Mouse (Mus musculus): Measurements from ENCODE around the gene Sdk2. TPM values are rescaled to one million over a fixed set of nuclear protein-coding genes. Genes with fewer than 3 reads are reported as not detected.

Gene Sdk2
- polyA plus RNA-seq, 1 experiment: 1.2 TPM

DNA sequence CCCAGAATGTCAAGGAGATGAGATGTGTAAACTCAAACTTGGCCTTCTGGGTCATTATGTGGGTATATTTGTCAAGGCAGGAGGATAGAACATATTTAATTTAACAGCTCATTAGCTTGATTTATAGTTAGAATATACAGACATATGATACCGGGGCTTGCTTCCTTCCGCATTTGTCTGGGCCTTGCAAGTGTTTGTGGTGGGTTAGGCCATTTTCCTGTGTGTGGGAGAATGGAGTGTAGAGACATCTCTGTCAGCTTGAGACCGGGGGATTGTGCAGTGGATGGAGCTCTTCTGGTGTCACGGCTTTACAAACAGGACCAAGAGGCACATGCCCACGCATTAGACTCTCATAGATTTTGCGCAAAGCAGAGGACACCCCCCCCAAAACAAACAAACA is 235.2 kb downstream of the Sdk2 start:
- no peak for DNase-seq
- H3K4me1 ChIP-seq (ENCODE audit: control insufficient read depth, insufficient read depth, low read length): no peaks in the 10 kb centered on the region
- no peak overlapping the region for H3K4me3 ChIP-seq (replicated peaks; ENCODE audit: extremely low read depth, low read depth, low read length)
- WGBS: 63% methylated on average over 6 of the region's 6 CpGs
- TF ChIP-seq CTCF (IDR thresholded peaks at IDR 0.05; ENCODE audit: insufficient read depth, low read length) (no peak), POLR2A (IDR thresholded peaks at IDR 0.05; ENCODE audit: borderline replicate concordance, extremely low read depth, low read depth, low read length) (no peak)

DNA sequence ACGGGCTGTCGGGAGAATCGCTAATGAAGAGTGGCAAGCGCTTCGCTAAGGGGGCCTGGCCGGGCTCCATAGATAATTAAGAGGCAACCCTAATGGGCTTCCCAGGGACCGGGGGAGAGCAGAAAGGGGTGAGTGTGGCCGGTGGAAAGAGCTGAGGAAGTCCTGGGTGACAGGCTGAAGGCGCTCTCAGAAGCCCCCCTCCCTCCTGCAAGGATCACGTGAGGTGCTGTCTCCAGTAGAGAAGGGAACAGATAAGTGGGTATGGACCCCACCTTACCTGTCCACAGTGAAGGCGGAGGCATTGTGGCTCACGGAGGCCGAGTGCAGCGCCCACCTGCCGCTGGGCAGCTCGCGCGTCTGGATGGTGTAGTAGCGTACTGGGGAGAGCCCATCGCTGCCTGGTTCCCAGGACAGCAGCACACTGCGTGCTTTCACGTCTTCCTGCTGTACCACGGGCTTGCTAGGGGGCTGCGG is 238.7 kb downstream of the Sdk2 start:
- no peak for DNase-seq
- TF ChIP-seq CTCF (IDR thresholded peaks at IDR 0.05; ENCODE audit: insufficient read depth, low read length) (no peak), POLR2A (IDR thresholded peaks at IDR 0.05; ENCODE audit: borderline replicate concordance, extremely low read depth, low read depth, low read length) (no peak)
- Histone ChIP-seq H3K4me1 (ENCODE audit: control insufficient read depth, insufficient read depth, low read length) (no peaks in the 10 kb centered on the region), H3K4me3 (replicated peaks; ENCODE audit: extremely low read depth, low read depth, low read length) (no peak overlapping the region)
- WGBS: 52% methylated on average over 24 of the region's 24 CpGs

DNA sequence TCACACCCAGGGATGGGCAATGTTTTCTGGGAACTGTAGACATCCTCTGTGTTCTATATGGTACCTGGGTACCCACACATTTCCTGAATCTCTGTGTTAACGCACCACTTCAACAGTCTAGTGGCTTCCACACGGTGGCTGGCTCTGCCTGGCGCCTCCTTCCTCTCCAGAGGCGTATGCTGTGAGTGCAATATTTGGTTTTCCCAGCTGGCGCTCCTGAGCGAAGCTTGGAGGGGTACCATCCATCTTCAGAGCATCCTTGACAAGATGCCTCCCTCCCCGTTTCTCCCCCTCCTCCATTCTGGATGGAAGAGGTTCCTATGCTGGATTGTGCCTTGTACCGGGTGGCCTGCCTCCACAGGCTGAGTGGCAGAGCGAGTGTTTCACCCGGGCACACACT is 246.8 kb downstream of the Sdk2 start:
- 69% methylated on average over 10 of the region's 10 CpGs for WGBS
- H3K4me1 ChIP-seq (ENCODE audit: control insufficient read depth, insufficient read depth, low read length): no peaks in the 10 kb centered on the region
- no peak for TF ChIP-seq CTCF (IDR thresholded peaks at IDR 0.05; ENCODE audit: insufficient read depth, low read length)
- TF ChIP-seq POLR2A (IDR thresholded peaks at IDR 0.05; ENCODE audit: borderline replicate concordance, extremely low read depth, low read depth, low read length): no peak
- no peak overlapping the region for H3K4me3 ChIP-seq (replicated peaks; ENCODE audit: extremely low read depth, low read depth, low read length)
- no peak for DNase-seq

DNA sequence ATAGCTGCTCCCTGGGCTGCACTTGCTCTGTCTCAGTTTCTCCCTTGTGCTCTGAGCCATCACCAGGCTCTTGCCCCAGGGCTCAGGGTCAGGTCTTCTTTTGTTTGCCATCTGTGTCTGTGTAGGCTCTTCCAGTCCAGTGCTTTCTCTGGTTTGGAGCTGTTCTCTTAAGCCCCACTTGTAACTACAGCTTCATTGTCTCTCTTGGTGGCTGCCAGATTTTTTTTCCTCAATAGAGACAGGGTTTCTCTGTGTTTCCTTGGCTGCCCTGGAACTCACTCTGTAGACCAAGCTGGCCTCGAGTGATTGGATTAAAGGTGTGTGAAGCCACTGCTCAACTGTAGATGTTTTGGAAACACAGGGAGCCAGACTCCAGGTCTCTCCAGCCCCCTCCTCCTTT is 247.8 kb downstream of the Sdk2 start:
- no peak for TF ChIP-seq CTCF (IDR thresholded peaks at IDR 0.05; ENCODE audit: insufficient read depth, low read length)
- no peak for TF ChIP-seq POLR2A (IDR thresholded peaks at IDR 0.05; ENCODE audit: borderline replicate concordance, extremely low read depth, low read depth, low read length)
- Histone ChIP-seq H3K4me1 (ENCODE audit: control insufficient read depth, insufficient read depth, low read length) (no peaks in the 10 kb centered on the region), H3K4me3 (replicated peaks; ENCODE audit: extremely low read depth, low read depth, low read length) (no peak overlapping the region)
- 53% methylated on average over 1 of the region's 1 CpGs for WGBS
- DNase-seq: no peak

DNA sequence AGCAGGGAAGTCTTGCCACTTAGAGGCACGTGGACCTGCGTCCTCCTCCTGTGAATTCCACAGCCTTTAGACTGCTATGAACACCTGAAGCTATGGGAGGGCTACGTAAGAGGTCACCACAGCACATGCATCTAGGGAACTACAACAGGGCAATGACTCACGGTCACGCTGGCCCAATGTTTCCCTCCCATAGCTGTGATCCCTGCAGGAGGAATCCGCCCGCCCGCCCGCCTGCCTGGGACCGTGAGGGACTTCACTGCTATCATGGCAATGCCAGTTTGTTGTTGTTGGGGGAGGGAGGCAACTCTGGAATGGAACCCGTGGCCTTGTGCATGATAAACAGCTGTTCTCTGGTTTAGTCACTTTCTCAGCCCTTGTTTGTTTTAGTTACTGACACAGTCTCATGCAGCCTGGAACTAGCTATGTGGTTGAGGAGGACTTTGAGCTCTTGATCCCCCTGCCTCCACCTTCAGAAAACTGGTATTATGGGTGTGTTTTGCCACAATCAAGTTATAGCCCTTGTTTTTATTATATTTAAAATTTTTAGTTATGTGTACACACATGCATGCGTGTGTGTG is 249.8 kb downstream of the Sdk2 start:
- 46% methylated on average over 12 of the region's 12 CpGs for whole genome bisulfite sequencing
- TF ChIP-seq CTCF (IDR thresholded peaks at IDR 0.05; ENCODE audit: insufficient read depth, low read length): no peak
- TF ChIP-seq POLR2A (IDR thresholded peaks at IDR 0.05; ENCODE audit: borderline replicate concordance, extremely low read depth, low read depth, low read length): no peak
- Histone ChIP-seq H3K4me3 (replicated peaks; ENCODE audit: extremely low read depth, low read depth, low read length) (no peak overlapping the region), H3K4me1 (ENCODE audit: control insufficient read depth, insufficient read depth, low read length) (no peaks in the 10 kb centered on the region)
- no peak for DNase-seq

DNA sequence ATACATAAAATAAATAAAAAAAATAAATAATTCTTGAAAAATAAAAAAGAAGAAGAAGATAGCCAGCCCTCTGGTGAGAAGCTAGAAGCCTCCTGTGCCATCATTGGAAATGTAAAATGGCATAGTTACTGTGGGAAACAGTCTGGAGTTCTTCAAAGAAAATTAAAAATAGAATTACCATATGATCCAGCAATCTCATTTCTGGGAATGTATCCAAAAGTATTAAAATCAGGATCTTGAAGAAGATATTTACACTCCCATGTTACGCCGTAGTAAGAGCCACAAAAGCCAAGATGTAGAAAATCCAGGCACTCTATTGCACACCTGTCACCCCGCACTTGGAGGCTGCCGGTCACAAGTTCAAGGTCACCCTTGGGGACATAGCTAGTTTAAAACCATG is 250.4 kb downstream of the Sdk2 start:
- WGBS: 62% methylated on average over 4 of the region's 4 CpGs

DNA sequence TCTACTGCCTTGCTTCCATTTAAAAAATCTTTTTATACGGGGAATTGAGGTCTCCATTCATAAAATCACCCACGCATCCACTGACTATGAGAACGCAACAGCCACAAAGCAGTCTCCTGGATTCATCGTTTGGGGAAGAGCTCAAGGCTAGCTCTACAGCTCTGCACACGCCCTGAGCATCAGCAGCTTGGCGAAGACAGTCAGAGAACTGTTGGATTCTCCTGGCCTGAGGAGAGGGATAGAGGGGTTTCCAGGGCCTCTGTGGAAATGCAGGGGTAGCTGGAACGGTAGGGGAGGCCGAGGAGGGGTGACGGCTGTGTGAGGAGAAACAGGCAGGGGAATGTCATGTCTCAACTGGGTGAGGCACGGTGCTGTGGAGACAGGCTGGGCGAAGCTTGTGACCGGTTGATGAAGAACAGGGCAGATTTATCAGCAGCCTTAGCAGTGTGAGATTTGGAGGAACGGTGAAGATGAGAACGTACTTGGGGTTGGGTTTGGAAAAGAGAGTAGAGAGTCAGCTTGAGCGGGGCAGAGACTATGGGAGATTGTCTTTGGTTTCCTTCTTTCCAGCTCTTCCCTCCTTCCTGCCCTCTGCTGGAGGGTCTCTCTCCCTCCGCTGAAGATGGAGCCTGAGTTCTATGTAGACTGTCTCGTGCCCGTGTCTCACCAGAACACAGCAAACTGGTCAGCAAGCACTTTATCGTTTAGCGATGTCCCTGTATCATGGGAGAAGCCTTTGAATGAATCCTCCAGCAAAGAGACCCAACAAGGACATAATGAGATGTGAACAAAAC is 255.1 kb downstream of the Sdk2 start:
- WGBS: 59% methylated on average over 20 of the region's 20 CpGs

More for the DNA sequence above, 250.4 kb downstream of the Sdk2 start:
- H3K4me1 ChIP-seq (ENCODE audit: control insufficient read depth, insufficient read depth, low read length): no peaks in the 10 kb centered on the region
- no peak overlapping the region for H3K4me3 ChIP-seq (replicated peaks; ENCODE audit: extremely low read depth, low read depth, low read length)
- no peak for TF ChIP-seq POLR2A (IDR thresholded peaks at IDR 0.05; ENCODE audit: borderline replicate concordance, extremely low read depth, low read depth, low read length)
- no peak for TF ChIP-seq CTCF (IDR thresholded peaks at IDR 0.05; ENCODE audit: insufficient read depth, low read length)
- DNase-seq: no peak

DNA sequence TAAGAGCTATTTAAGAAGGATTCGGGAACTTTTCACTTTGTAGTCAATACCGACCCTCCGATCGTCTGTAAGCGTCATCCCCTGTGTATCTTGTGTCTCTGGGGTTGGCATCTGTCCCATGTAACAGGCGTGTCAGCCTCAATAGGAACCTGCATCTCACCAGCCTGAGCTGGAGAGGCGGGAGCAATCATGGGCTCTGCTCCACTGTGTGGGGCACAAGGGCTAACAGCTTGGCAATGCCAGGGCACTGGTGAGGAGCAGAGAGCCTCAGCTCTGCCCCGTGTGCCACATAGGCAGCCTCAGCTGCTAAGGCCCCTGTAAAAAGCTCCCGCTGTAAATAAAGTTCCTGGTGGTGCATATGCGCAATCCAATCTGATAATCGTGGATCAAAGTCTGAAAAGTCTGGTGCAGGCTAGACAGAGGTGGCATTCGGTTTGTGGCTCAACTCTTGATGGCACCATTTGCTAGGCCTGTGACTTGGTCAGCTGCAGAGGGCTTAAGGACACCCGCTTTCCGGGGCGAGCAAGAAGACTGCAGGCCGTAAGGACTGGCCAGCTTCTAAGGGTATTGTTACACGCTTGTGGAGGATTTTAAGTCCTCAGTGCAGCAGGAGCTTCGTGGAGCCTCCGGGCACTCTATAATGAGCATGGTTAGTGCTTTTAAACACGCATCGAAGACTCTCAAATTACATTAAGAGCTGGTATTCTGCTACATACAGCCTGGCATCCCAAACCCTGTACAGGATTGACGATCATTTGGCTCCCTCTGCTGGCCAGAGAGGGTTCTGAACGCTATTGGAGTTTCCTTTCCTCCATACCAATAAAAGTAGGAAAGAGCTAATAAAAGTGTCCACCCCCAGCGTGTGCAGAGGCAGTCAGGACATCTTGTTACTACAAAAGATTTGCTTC is 256.0 kb downstream of the Sdk2 start:
- peaks cover 5% of the 10 kb centered on the region; the same call in 1 of the 2 replicates for H3K4me1 ChIP-seq (ENCODE audit: control insufficient read depth, insufficient read depth, low read length)
- WGBS: 49% methylated on average over 24 of the region's 24 CpGs
- peak; percentile 76 for DNase-seq
- TF ChIP-seq CTCF (IDR thresholded peaks at IDR 0.05; ENCODE audit: insufficient read depth, low read length): peak; percentile 81
- no peak for TF ChIP-seq POLR2A (IDR thresholded peaks at IDR 0.05; ENCODE audit: borderline replicate concordance, extremely low read depth, low read depth, low read length)
- H3K4me3 ChIP-seq (replicated peaks; ENCODE audit: extremely low read depth, low read depth, low read length): no peak overlapping the region

More for the DNA sequence above, 255.1 kb downstream of the Sdk2 start:
- DNase-seq: no peak
- Histone ChIP-seq H3K4me3 (replicated peaks; ENCODE audit: extremely low read depth, low read depth, low read length) (no peak overlapping the region), H3K4me1 (ENCODE audit: control insufficient read depth, insufficient read depth, low read length) (no peaks in the 10 kb centered on the region)
- TF ChIP-seq CTCF (IDR thresholded peaks at IDR 0.05; ENCODE audit: insufficient read depth, low read length) (no peak), POLR2A (IDR thresholded peaks at IDR 0.05; ENCODE audit: borderline replicate concordance, extremely low read depth, low read depth, low read length) (no peak)

DNA sequence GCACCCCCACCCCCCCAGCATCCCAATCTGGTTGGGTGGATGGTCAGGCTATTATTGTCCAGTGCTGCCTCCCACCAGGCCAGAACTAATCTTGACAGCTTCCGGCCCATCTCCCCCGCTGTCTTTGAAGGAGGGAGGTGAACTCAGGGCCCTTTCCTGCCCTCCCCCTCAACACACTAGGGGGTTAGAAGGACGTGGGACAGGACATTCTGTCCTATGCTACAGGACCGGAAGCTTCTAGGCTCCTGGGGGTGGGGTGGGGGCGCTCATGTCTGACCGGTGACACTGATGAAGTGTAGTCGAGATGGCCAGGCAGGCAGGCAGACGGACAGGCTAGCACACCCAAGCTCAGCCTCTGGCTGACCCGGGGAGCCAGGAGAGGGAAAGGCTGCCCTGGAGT is 259.8 kb downstream of the Sdk2 start:
- peaks cover 8% of the 10 kb centered on the region for H3K4me1 ChIP-seq (ENCODE audit: control insufficient read depth, insufficient read depth, low read length)
- H3K4me3 ChIP-seq (replicated peaks; ENCODE audit: extremely low read depth, low read depth, low read length): no peak overlapping the region
- peak; percentile 29 for DNase-seq
- 31% methylated on average over 9 of the region's 9 CpGs for WGBS
- TF ChIP-seq POLR2A (IDR thresholded peaks at IDR 0.05; ENCODE audit: borderline replicate concordance, extremely low read depth, low read depth, low read length) (0 out of 2 replicates have a peak, but pooled peaks have one; percentile 8), CTCF (IDR thresholded peaks at IDR 0.05; ENCODE audit: insufficient read depth, low read length) (no peak)

All from lung, adult 2 months (tissue).